Comparison of ENCODE assay signal across 8 mouse cellular contexts in genomic region chr10:60078561-60078917, GRCm38 (mm10). TPM values are rescaled to one million over a fixed set of nuclear protein-coding genes. Genes with fewer than 3 reads are reported as not detected.
A peak's percentile ranks its signal among the peaks of the same experiment; 100 is the strongest.
DNase-seq lines count a peak whose midpoint lies in the region; ATAC-seq lines count a peak whose summit lies in the region.
"Had no signal": no experiment of that assay in that cellular context is flagged by ENCODE, and none has a peak within 500 bp of the region (broad histone marks: within the 10 kb centered on the region; RNA-seq: fewer than 3 reads in every experiment).

No protein-coding gene starts in this region.

- no peaks in the 10 kb centered on the region for H3K27me3 ChIP-seq in midbrain, embryonic 14.5 days (ENCODE audit: control insufficient read depth, insufficient read depth, low read length)
- no peaks in the 10 kb centered on the region for H3K27me3 ChIP-seq in midbrain, embryonic 10.5 days (ENCODE audit: low read depth, poor library complexity, severe bottlenecking)

- intact Hi-C loops in gastrocnemius, postnatal 14 days (cut with DNase I; ENCODE audit: low total_unique reads): no loop called here

- no peak overlapping the region for H3K4me3 ChIP-seq in midbrain, embryonic 14.5 days (replicated peaks; ENCODE audit: low read depth, low read length)
- no peak overlapping the region for H3K4me3 ChIP-seq in midbrain, embryonic 10.5 days

- peaks cover 12% of the 10 kb centered on the region for H3K4me1 ChIP-seq in midbrain, embryonic 14.5 days (ENCODE audit: control insufficient read depth, insufficient read depth, low read length)
- H3K4me1 ChIP-seq in midbrain, embryonic 10.5 days: peaks cover 22% of the 10 kb centered on the region

- ATAC-seq in midbrain, embryonic 14.5 days (ENCODE audit: low FRiP score, low TSS enrichment): no peak

- no peaks in the 10 kb centered on the region for H3K9me3 ChIP-seq in midbrain, embryonic 14.5 days (ENCODE audit: control insufficient read depth, low read length)
- no peaks in the 10 kb centered on the region for H3K9me3 ChIP-seq in midbrain, embryonic 10.5 days (replicated peaks)

- peak; percentile 61 for DNase-seq in midbrain, embryonic 14.5 days
- DNase-seq in midbrain, embryonic 10.5 days (ENCODE audit: low spot score): no peak
- DNase-seq in adrenal gland, postnatal 4 days (ENCODE audit: low spot score in 2 of 2): peak; percentile 49 to 56
- peak; percentile 47 for DNase-seq in gastrocnemius, postnatal 14 days
- peak; percentile 73 for DNase-seq in kidney, postnatal 10 days
- peak; percentile 28 for DNase-seq in lung, postnatal 36 days
- no peak for DNase-seq in embryo, embryonic 11 days

- H3K27ac ChIP-seq in midbrain, embryonic 14.5 days (replicated peaks; ENCODE audit: low read depth, low read length): 0 out of 2 replicates have a peak overlapping the region, but pooled peaks have one; percentile 20
- no peak overlapping the region for H3K27ac ChIP-seq in midbrain, embryonic 10.5 days (replicated peaks)
- H3K27ac ChIP-seq: macrophage had no signal

- H3K36me3 ChIP-seq in midbrain, embryonic 14.5 days (ENCODE audit: control insufficient read depth, insufficient read depth, low read length): no peaks in the 10 kb centered on the region
- H3K36me3 ChIP-seq in midbrain, embryonic 10.5 days: no peaks in the 10 kb centered on the region

- WGBS in midbrain, embryonic 14.5 days: 72% methylated on average over 5 of the region's 5 CpGs
- 90% methylated on average over 5 of the region's 5 CpGs for WGBS in midbrain, embryonic 10.5 days

- H3K4me2 ChIP-seq in midbrain, embryonic 14.5 days (ENCODE audit: low read length): no peak overlapping the region

- H3K9ac ChIP-seq in midbrain, embryonic 14.5 days (replicated peaks; ENCODE audit: low read length): no peak overlapping the region

RNA-seq across cellular contexts. Expression of gene Spock2, which starts 27.5 kb away (rescaled TPM):
- polyA plus RNA-seq in midbrain, embryonic 14.5 days (2014; fragmentation: Nextera tagmentation; extraction: Ambion mirVana): 67.3 and 67.5 TPM in 2 replicates
- 7.9 and 16.0 TPM in 2 replicates for polyA plus RNA-seq in midbrain, embryonic 10.5 days (2016; fragmentation: Nextera tagmentation; extraction: Ambion mirVana)
- total RNA-seq in adrenal gland, postnatal 4 days (2021): 10 to 100 TPM; 43.4 to 47.2 TPM
- 10 to 100 TPM in 1 of 2 experiments, 1 to 10 TPM in 1; 6.2 to 10.5 TPM for total RNA-seq in gastrocnemius, postnatal 14 days (2021)
- polyA plus RNA-seq: macrophage had no signal

Comparison
In these comparisons a context has a peak if more than half of its experiments do, and no peak if none do; other contexts are left out.
1. DNase-seq: peak in midbrain, embryonic 14.5 days (single experiment), adrenal gland, postnatal 4 days (2 of 2), gastrocnemius, postnatal 14 days (single experiment), kidney, postnatal 10 days (single experiment) and lung, postnatal 36 days (single experiment); none in midbrain, embryonic 10.5 days (single experiment) and embryo, embryonic 11 days (single experiment).